Mouse (Mus musculus) common myeloid progenitor, adult 5-6 weeks (primary cell): ENCODE data around the gene Gm5148. TPM values are rescaled to one million over a fixed set of nuclear protein-coding genes. Genes with fewer than 3 reads are reported as not detected.

Experiments used
- ATAC-seq: replicated peaks from 2 replicates; pipeline ENCODE4 v1.8.0; 2016; ENCODE audit warnings: low read depth, mild to moderate bottlenecking, moderate TSS enrichment, inconsistent platforms; ENCODE audit not compliant: poor library complexity, severe bottlenecking
- total RNA-seq: library from RNA; stranded (forward); fragments of 200-1000, 187-1606 nt; gene quantifications from 2 replicates; pipeline ENCODE4 v1.2.3, GENCODE M21; 2017

Gm5148 gene
- total RNA-seq, 1 experiment from 2014 or later, result 54.4 TPM

DNA sequence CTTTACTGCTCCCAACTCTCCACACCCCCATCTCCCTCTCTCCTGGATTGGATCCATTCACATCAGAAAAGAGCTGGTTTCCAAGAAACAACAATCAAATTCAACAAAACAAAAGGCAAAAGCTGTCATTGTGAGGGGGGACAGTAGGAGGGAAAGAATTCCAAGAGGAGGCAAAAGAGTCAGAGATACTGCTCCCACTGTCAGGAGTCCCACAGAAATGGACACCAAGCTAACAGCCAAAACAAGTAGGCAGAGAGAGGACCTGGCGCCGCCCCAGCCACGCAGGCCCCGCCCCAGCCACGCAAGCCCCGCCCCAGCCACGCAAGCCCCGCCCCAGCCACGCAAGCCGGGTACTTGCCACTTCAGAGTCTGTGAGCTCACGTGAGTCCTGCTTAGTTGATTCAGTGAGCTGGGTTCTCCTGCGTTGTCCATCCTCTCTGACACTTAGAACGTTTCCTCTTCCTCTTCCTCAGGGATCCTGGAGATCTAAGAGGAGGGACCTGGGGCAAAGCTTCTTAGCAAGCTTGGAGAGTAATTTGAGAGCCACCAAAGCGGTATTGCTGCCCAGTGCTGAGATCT is 19.5 kb downstream of the Gm5148 start:
- ATAC-seq, result peak; percentile 54

- no peak for ATAC-seq
Measured at GRCm38 (mm10) chr3:37703066-37703465, 21.2 kb downstream of the Gm5148 start.

GRCm38 (mm10) chr3:37693552-37693951 is 30.7 kb downstream of the Gm5148 start:
- ATAC-seq, result peak; percentile 87

DNA sequence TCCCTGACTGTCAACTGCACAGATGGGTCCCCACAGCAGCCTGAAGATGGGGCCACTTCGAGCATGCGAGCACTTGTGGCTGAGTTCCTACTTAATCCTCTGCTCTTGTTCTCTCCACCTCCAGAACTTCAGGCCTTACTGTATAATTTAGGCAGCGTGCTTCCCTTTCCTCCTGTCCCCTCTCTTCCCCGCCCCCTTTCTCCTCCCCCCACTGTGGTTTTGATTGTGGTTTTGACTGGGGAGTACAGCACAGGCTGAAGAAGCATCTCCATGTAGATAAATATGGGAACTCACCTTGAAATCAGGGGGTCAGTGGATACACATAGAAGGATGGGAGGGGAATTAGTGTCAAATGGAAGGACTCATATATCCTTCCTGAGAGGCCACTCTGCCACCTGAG is 31.3 kb downstream of the Gm5148 start:
- ATAC-seq, result peak; percentile 62

GRCm38 (mm10) chr3:37687158-37687980 is 36.9 kb downstream of the Gm5148 start:
- peak; percentile 47 for ATAC-seq

GRCm38 (mm10) chr3:37686751-37687150 is 37.5 kb downstream of the Gm5148 start:
- ATAC-seq, result 0 out of 2 replicates have a peak, but pooled peaks have one; percentile 3

GRCm38 (mm10) chr3:37686219-37686618 is 38.1 kb downstream of the Gm5148 start:
- ATAC-seq, result no peak

DNA sequence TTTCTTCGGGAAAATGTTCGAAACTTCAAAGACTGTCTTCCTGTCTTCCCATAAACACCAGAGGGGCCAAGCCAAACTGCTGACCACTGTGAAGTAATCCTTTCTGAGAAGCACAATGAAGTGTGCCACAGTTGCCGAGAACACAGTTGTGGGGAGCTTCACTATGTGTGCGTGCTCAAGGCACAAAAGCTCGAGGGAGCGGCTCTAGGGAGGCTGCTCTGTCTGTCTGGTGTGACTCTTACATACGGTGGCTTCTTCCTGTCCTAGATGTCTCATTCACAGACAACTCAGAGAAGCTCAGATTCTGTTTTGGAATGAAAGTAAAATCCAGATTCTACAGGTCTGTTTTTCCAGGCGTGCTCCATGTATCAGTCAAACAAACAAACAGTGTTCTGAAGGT is 48.0 kb downstream of the Gm5148 start:
- ATAC-seq, result no peak

DNA sequence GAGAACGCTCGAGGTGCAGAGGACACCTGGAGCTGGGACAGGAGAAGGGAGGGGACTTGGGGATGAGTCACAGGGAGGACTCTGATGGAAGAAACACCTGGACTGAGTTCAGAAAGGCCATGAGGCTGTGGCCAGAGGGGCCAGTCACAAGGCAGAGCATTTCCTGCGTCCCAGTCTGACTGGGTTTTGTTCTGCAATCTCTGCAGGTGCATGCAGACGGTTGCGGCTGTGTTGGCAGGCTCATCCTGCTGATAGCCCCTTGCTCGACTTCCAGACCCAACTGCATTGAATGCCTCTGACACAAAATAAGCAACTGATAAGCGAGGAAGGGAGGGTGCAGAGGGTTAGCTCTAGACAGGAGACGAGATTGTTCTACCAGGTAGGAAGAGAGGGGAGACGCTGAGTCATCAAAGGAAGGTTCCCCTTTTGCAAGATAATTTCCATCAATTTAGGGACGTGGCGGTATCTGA is 49.2 kb downstream of the Gm5148 start:
- ATAC-seq, result peak; percentile 75

- ATAC-seq, result no peak
Measured at GRCm38 (mm10) chr3:37673513-37674261, 50.6 kb downstream of the Gm5148 start.

GRCm38 (mm10) chr3:37672266-37673040 is 51.8 kb downstream of the Gm5148 start:
- ATAC-seq, result no peak

GRCm38 (mm10) chr3:37669100-37669499 is 55.2 kb downstream of the Gm5148 start:
- no peak for ATAC-seq

- no peak for ATAC-seq
Measured at GRCm38 (mm10) chr3:37668652-37669051, 55.6 kb downstream of the Gm5148 start.

DNA sequence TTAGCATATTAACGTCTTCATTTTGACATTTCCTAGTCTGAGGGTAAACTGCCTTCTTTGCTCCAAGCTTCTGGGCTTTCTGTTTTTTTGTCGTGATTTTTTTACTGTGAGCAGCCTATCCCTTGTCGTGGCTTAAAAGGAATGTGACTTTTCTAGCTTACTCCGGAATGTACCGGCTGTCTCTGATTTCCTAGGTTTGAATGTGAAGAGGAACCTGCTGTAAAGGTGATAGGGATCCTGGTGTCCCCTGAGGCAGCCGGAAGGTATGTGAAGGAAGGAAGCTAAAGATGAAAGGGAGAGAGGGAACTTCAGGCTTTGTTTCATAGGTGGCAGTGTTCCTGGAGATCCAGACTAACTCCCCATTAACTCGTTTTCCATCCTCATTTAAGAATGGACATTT is 56.6 kb downstream of the Gm5148 start:
- ATAC-seq, result no peak

GRCm38 (mm10) chr3:37667119-37667467 is 57.2 kb downstream of the Gm5148 start:
- ATAC-seq, result no peak

DNA sequence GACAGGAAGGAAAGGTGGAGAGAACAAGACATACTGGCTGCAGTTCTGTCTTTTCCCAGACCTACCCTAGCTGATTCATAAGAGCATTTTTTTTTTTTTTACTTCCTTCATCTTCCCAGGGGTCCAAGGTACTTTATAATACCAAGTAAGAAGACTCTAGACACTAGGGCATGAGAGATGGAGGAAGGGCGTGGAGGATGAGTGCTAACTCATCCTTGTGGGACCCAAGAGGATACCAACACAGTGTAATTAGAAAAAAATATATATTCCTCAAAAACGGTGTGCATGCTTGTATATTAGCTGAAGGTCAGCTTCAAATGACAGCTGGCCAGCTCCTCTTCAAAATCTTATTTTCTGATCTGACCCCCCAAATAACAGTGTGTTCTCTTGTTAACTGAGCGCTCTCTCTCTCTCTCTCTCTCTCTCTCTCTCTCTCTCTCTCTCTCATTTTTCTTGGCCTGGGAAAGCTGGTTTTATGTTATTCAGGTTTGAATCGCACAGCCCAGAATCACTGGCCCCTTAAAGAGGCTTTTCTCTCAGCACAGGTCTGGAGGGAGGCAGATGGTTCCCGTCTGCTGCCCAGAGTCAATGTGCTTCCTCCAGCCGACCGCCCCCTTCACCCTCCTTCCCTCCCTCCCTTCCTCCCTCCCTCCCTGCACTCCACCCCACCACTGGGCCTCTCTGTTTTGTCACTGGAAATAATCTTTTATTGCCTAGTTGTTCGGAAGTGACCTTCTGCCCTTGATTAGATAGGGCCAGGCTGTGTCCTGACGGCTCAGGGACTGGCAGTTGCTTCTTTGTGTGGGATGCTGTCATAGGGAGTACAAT is 57.8 kb downstream of the Gm5148 start:
- ATAC-seq, result peak; percentile 94
